Mouse (Mus musculus): ENCODE measurements at regions not wholly inside any gene's neighbourhood (a gene's known extent, or its start where the extent isn't known, plus 50 kb on each side); places are given as distances from the start of the nearest gene placed in this dataset.

DNA sequence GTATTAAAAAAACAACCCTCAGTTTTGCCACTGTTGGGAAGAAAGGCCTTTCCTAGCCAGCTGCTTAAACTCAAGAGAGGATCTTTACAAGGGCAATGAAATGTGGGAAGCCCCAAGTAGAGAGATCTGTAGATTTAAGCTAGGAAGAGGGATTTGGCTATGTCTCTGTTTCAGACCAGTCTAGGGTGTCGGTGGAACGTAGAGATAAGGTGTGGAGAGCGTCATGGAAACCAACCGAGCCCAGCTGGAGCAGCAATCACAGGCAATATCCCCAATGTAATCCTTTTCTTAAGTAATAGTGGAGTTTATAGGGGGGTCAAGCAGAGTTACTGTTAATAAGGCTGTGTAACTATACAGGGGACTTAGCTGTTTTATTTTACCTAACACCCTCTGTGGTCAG is 204.6 kb upstream of the Mme start:
- CTCF ChIA-PET = no interaction called here
- POLR2A ChIA-PET = no interaction called here

- POLR2A ChIA-PET = no interaction called here
- CTCF ChIA-PET = interaction anchor here in 1 of 4 experiments (0.5 kb wide), 1 partner anchor 7 kb away, joined by 3 read pairs; no protein-coding TSS in a partner anchor
Observed at GRCm38 (mm10) chr3:63070786-63071185, 170.6 kb upstream of the Mme start.

DNA sequence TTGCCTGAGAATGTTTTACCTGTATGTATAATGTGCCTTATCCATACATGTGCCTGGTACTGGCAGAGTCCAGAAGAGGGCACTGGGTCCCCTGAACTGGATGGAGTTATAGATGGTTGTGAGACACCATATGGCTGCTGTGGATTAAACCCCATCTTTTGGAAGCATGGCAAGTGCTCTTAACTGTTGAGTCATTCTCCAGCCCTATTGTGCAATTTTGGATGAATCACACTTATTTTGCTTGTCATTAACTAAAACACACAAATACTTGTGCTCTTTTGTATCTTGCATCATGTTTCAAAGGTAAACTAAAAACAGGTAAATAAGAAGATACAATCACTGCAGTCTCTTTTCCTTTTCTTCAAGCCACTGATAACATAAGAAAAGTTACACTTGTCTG is 168.3 kb upstream of the Mme start:
- POLR2A ChIA-PET = no interaction called here
- CTCF ChIA-PET = no interaction called here

- ChIA-PET POLR2A (interaction anchor here in 1 of 4 experiments (0.6 kb wide), 1 partner anchor 9 kb away, joined by 3 read pairs; no protein-coding TSS in a partner anchor), CTCF (no interaction called here)
Observed at GRCm38 (mm10) chr3:63078181-63078580, 163.2 kb upstream of the Mme start.

GRCm38 (mm10) chr3:63082161-63082560 is 159.2 kb upstream of the Mme start:
- POLR2A ChIA-PET = interaction anchor here in 2 of 4 experiments (1.0 to 1.2 kb wide), 3 partner anchors 66 to 213 kb away, joined by 4 read pairs; no protein-coding TSS in a partner anchor
- CTCF ChIA-PET = no interaction called here

DNA sequence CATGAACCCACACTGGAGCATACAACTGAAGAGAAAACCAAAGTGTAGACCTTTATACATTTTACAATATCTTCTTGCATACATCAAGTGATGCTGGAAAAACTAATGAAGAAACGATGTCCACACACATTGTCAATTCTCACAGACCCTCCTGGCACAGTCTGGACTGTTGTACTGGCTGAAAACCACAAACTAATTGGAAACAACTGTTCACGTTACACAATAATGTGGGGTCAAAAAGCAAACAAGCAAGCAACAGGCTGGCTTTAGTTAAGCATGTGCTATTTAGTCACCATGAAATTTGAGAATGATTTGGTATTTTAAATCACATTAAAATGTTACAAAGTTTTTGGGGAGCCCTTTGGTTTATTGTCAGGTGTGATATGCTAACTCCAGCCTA is 155.9 kb upstream of the Mme start:
- ChIA-PET POLR2A (no interaction called here), CTCF (no interaction called here)

GRCm38 (mm10) chr3:63092901-63093300 is 148.4 kb upstream of the Mme start:
- ChIA-PET CTCF (interaction anchor here in 1 of 4 experiments (0.6 kb wide), 1 partner anchor 224 kb away, joined by 3 read pairs; no protein-coding TSS in a partner anchor), POLR2A (no interaction called here)

DNA sequence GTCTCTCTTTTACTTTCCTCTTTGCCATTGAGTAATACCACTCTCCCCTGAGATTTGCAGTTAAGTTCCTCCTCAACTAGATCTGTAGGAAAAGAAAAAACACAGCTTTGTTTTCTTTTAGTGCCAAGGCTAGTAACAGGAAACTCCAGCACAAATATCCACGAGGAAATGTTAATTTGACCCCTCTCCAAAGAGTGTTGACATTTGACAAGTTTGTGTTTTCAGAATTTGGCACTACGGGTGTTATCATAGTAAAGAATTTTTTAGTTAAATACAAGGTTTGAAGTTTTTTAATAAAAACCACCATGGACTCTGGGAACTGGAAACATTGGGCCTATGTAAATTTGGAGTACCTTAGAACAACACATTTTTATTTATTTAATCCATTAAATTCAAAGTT is 126.1 kb upstream of the Mme start:
- ChIA-PET CTCF (no interaction called here), POLR2A (no interaction called here)

GRCm38 (mm10) chr3:63131883-63132282 is 109.5 kb upstream of the Mme start:
- ChIA-PET CTCF (no interaction called here), POLR2A (no interaction called here)

- ChIA-PET CTCF (no interaction called here), POLR2A (no interaction called here)
Observed at GRCm38 (mm10) chr3:63137391-63138147, 103.8 kb upstream of the Mme start.

- POLR2A ChIA-PET = no interaction called here
- CTCF ChIA-PET = no interaction called here
Observed at GRCm38 (mm10) chr3:63146237-63146636, 95.1 kb upstream of the Mme start.

GRCm38 (mm10) chr3:63182411-63183166 is 58.7 kb upstream of the Mme start:
- ChIA-PET POLR2A (interaction anchor here in 1 of 4 experiments (0.6 kb wide), 1 partner anchor 44 kb away, joined by 3 read pairs; no protein-coding TSS in a partner anchor), CTCF (no interaction called here)

DNA sequence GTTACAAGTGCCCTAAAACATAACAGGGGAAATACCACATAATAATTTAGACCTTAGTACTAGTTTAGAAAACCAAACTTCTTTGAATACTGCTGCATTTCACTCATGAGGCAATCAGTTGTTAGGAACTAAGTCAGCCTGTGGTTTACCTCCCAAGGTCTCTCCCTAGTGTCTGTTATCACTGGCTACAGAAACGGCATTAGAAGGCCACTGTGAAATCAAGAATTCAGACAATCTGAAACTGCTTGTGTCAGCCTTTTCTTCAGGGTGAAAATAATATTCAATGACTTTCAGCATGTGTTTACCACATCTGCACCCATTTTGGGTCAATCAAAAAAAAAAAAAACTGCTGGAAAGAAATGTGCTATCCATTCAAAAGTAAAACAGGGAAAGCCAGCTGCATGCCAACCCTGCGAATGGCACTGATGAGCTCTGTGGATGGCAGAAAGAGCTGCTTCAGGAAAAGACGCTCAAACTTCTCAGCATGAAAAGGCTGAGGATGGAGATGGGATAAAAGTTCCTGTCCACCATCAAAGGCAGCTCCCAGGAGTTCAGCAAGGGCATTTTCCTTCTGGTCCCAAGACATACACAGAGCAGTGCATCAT is 53.4 kb upstream of the Mme start:
- POLR2A ChIA-PET = no interaction called here
- CTCF ChIA-PET = no interaction called here

Data from embryonic stem cell, embryonic (primary cell).